Mouse (Mus musculus) retina, adult 2 months (tissue): ENCODE data around the gene Arhgap25.
"Not testable (repeated sequence)": the region's sequence is repeated elsewhere in the genome, so short reads cannot be mapped to it uniquely, and the experiment has no call there.

Experiments used
- DNase-seq: peaks from one replicate; pipeline ENCODE4 v3.0.0-alpha.2; 2012; ENCODE audit warnings: low read depth, low spot score

Arhgap25 gene

DNA sequence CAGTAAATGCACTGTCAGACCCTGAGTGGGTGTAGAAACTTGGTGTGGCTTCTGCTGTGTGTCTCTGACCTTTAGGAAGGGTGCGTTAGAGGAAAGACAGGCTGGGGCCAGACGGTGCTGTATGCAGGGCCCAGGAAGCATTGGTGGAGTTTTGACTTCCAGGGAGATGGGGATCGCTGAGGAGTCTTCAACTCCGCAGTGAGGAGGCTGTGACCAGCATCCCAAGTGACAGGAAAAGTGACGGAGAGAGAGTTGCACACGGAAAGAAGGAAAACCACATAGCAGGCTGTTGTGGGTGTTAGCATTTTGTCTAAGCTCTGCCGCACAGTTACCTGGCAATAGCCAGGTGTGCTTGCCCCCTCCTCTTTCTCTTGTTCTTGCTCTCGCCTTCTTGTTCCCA, 3.2 kb upstream of the Arhgap25 start:
- DNase-seq = no peak

DNA sequence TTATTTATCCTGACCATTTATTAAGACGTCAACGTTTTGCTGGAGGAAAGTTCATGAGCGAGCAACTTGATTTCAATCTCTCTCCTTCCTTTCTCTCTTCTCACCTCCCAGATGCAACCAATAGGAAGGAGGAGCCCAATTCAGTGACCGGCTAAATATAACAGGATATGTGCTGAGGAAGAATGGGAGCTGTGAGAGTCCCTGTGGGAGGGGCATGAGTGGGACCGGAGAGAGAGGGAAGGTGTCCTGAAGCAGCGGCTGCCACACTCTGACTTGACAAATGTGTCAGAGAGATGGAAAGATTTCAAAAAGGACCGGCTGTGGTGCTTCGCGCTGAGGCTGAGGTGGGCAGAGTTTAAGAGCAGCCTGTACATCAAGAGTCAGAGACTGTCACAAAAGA, 2.6 kb upstream of the Arhgap25 start:
- DNase-seq = no peak

DNA sequence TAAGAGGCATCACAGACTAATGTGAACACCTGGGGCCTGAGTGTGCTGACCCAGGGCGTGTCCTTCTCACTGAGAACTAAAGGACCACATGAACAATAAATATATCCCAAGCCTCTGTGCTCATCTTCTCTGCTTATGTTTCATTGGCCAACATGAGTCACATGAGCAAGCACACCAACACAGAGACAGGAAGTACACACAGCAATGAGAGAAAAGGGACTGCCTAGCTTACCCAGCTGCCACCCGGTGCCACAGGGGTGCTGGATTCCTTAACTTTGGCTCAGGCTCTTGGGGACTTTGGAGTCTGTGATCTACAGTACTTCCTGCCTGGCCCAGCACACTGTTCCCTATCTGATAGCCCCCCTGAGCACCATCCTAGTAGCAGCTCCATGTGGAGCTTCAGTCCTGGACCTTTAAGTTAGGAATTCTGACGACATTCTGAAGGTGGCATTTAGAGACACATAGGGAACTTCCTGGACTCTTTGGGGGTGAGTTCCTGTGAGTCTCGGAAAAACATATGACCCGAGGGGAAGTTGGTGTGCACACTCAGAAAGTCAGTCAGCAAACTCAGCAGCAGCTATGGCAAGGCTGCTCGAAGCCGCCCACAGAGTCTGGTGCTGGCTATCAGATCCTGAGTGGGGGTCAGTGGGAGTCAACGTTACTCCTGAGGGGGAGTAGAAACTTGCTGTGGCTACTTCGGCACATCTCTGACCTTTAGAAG, 2.0 kb upstream of the Arhgap25 start:
- DNase-seq = no peak

DNA sequence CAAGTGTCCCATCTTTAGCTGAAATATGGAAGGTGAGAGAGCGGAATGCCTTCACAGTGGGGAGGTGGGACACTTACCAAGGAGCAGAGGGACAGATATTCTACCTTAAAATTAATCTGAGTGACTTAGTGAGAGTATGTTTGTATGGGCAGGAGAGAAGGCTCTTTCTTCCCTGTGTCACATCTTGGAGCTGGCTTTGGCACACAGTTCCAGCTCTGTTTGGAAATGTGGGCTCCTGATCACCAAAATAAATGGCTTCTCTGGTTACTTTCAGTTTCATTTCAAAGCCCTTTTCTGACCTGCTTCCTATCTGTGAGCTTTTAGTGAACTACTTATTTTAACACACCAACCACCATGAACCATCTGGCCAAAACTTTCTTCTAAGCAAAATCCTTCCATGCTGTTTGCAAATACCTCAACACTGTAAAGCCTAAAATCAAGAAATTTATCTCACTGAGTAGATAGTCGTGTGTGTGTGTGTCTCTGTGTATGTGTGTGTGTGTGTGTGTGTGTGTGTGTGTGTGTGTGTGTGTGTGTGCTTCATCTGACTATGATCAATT, 1.5 kb downstream of the Arhgap25 start:
- DNase-seq = no peak

DNA sequence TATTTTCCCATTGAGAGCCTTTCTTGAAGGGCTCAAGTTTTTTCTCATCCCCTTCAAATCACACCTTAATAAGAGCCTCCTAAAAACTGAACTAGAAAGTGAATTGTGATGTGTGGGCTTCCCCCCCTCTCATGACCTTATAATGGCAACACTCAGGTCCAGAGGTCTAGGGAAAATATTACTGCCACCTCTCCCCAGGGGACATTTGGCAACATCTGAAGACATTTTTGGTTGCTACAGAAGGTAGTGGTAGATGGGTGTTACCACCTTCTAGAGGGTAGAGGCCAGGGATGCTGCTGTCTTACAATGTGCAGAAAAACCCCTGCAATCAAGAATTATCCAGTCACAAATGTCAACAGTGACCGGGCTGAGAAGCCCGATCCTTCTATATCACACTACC, 2.7 kb downstream of the Arhgap25 start:
- no peak for DNase-seq

DNA sequence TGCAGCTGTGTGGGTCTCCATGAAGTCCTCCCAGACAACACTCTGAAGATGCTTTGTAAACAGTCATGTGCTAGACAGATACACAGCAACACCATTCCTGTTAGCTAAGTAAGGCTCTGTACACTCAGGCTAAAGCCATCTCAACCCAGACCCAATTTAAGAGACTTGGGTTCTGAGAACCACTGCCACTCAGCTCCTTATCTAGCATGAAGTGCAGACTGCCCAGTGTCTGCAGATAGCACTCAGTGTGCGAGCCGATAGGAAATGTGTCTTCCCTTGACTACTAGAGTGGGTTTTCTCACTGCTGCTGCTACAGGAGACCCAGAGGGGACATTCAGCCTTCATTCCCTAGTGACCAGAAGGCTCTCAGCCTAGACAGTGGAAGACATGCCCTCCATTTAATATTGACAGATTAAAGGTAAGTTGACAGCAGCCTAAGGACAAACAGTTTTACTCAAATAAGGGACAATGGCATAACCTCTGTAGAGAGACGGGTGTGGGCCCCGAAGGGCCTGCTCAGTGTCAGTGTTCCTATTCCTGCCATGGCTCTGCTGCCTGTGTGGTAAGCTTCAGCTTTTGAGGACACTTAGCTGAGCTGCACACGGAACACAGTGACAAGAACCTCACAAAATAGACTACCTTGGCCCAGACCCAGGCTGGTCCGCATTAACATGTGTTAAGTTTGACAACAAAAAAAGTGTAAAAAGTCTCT, 5.1 kb downstream of the Arhgap25 start:
- DNase-seq = no peak

DNA sequence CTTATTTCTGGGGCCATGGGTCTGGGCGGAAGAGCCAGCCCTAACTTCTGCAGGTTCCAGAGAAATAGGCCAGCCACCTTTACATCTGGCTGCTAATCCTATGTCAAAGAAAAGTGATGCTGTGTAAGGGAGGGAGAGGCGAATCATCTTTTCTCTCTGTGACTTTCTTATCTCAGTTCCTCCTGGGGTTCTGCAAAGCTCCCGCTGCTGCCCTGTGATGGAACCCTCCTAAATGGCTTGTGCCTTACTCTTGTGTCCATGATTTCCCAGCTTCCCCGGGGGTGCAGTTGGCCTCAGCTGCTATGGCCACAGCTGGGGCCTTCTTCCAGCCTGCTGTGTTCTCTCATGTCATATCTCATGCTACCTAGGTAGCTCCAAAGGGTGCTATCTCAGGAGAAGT, 5.7 kb downstream of the Arhgap25 start:
- DNase-seq = no peak

DNA sequence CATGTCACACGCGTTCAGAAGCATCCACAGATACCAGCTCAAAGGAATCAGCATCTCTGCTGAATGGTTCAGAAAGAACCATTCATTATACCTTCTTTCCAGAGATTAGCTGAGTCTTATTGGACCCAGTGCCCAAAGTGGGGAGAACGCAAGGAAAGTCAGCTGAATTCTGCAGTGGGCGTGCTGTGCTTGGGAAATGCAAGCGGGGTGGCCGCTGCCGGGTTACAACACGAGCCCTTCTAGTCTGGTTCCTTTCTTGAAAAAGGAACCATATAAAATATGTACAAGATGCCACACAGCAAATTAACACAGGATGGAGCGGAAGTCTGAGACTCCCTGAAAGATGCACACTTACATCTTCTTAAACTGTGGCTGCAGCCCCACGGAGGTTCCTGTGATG, 7.9 kb downstream of the Arhgap25 start:
- DNase-seq = no peak

DNA sequence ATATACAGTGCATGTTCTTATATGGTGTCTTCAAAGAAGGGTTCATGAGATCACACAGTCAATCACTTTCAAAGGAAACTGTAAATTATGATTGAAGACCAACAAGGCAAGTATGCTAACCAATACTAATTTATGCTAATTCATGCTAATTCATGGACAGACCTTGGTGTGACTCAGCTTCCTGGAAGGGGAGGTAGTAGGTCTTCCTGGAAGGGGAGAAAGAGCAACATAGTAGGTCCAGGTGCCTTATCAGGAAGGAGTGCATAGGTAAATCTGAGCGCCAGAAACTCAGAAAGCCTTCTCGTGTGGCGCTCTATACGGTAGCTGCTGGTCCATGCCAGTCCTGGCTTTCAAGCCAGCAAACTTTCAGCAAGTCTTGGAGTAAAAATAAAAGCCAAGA, 8.8 kb downstream of the Arhgap25 start:
- DNase-seq = no peak

DNA sequence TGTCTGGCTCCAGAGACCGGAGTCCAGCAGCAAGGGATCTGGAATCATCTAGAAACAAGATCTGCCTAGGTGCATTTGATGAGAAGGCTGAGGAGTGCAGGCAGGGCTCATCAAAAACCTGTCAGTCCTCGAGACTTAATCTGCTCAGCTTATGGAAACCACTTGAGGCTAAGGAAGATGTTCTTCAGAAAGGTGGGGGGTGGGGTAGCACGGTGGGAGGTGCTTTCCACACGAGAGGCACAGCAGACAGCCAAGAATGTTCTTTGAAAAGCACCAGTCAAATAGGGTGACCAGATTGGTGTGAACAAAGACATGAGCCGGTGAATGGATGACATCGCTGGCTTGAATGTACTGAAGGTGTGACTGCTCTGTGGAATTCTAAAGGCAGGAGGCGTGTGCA, 9.3 kb downstream of the Arhgap25 start:
- no peak for DNase-seq

DNA sequence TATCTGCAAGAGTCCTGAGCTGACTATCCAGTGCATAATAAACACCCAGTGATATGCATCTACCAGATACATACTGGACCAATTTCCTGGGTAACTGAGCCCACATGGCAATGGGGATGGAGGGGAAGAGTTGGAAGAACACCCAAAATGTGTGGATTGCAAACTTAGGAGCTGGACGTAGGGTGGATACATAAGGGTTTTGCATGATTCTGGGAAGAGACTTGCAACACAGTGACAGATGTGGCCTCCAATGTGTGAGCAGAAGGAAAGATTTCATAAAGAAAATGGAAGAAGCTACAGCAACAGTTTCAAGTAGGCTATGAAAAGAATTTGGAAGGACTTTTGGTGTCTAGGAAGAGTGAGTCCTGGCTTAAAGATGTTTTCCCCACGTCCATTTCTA, 10.0 kb downstream of the Arhgap25 start:
- no peak for DNase-seq

DNA sequence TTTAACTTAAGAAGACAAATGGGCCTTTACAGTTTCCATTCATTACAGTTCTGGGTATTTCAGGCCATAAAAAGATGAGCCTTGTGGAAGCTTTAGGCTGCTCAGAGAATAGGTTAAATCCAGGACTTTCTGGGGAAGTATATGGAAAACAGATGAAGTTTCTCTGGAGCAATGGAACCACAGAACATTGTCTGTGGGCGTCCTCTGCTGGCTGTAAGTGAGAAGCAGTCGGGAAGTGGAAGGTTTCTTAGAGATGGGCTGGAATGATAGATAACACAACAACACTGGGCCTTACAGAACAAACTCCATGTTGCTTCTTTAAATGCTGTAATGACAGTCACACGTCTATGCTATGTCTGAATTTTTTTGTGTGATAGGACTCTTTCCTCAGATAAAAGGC, 10.8 kb downstream of the Arhgap25 start:
- no peak for DNase-seq

DNA sequence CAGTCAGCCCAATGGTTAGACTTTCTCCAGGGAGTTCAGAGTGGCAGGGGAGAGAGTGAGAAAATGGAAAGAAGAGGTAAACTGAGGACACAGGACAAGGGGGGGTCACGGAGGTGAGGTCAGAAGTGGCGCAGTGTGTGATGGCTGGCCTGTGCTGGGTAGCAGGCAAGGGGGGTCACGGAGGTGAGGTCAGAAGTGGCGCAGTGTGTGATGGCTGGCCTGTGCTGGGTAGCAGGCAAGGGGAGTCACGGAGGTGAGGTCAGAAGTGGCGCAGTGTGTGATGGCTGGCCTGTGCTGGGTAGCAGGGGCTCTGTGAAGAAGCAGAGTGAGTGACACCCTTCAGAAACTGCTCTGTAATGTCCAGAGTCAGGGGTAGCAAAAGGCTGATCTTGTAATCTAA, 11.4 kb downstream of the Arhgap25 start:
- not testable (repeated sequence) for DNase-seq

DNA sequence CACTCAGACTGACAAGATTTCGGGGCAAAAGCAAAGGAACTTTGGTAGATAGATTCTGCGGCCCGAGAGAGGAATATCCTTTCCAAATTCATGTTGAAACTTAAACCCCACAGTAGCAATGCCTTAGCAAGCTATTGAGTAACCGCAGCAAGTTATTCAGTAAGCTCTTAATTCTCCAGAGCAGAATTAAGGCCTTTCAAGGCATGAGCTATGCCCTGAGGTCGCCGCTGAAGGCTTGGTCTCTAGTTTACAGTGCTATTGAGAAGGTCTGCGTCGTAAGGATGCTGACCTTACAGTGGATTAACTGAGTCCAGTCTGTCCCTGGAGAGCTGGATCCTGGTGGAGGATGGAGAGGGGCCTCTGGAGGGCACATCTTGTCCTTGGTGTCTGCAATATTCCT, 12.5 kb downstream of the Arhgap25 start:
- DNase-seq = no peak

DNA sequence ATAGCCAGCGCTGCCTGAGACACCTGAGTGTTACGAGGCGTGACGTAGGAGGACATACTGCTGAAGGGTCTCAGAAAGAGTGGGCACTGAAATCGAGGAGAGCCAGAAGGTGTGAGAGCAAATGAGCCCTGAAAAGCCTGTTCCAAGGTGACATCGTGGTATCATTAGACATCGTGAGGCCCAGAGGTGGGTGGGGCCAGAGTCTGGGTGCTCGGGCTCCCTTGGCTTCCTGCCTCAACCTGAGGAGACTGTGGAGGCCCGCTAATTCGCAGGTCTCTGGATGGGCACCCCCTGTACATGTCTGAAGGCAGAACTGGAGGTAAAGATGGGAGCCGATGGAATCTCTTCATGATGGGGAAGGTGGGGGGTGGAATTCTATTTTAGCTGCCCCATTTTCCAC, 13.2 kb downstream of the Arhgap25 start:
- no peak for DNase-seq

DNA sequence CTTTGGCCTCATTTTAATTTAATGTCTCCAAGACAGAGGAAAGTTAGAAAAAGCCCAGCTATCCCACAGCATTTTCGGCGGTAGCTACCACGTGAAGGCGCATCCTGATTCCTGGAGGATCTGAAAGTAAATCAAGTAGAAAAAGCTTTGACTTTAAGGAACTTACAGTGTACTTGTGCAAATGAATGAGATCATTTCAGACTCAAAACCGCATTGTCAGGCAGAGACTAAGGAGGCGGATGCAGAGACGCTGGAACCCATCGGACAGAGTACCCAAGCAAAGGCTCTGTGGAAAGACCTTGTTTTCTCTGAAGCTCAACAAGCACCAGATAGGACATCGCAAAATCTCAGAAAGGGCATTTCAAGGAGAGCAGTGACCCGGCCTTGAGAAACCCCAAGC, 14.4 kb downstream of the Arhgap25 start:
- DNase-seq = no peak

DNA sequence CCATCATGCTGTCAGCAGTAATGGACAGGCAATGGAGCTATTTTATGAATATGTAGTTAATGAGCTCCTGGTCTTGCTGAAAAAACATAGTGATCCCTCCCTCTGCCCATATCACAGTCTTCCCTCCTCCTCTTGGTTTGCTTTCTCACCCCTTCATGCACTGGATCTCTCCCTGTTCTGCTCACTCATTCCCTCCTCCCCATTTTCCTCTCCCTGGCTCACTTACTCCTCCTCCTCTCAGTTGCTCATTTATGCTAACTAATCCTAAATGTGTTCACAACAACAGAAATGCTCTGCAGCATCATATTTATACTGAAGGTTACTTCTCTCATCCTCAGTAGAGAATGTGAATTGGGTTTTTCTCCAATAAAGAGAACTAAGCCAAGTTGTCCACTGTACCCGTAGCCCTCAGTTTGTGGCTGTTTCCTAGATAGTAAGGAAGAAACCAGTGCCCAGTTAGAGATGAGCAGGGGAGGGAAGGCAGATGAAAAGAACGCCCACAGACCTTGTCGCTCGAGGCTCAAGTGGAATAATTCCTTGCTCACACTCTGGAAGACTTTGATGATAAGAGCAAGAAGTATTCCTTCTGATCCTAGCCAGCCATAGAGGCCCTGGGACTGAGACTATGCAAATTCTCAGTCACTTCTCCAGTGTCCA, 15.2 kb downstream of the Arhgap25 start:
- no peak for DNase-seq

DNA sequence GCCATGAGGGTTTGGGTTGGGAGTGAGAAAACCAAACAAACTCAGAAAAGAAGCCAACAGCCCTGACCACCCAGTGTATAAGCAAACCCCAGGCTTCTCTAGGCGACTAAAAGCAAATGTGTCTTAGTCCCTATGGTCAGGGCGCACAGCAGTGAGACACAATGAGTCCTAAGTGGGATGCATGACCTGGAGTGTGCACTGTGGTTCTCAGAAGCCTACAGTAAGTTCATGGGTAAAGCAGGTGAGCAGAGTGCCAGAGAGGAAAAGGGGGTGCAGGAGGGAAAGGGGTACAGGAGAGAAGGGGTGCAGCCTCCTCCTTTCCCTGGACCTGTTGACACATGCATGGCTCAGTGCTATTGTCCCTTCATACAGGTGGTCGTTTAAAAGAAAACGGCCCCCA, 18.7 kb downstream of the Arhgap25 start:
- no peak for DNase-seq

DNA sequence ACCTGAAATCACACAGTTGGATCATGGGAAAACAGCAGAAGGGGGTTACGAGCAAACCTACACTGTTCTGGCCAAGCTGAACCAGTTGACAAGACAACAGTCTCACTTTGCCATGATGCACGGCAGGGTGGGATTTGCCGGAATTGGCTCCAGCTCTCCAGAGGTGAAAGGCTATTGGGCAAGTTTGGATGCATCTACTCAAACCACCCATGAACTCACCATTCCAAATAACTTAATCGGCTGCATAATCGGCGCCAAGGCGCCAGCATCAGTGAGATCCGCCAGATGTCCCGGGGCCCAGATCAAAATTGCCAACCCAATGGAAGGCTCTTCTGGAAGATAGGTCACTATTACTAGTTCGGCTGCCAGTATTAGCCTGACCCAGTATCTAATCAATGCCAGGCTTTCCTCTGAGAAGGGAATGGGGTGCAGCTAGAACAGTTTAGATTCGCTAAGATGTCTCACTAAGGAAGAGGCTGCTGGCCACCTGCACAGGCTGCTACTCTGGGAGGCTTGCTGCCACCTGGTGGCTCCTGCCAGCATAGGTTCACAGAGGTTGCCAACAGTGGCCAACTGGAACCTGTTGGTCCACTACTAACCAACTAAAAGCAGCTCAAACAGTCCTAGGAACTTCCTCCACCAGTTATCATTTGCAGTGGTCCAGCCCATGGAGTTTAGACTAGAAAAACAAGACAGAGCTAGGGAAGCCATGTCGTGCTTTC, 19.9 kb downstream of the Arhgap25 start:
- no peak for DNase-seq

DNA sequence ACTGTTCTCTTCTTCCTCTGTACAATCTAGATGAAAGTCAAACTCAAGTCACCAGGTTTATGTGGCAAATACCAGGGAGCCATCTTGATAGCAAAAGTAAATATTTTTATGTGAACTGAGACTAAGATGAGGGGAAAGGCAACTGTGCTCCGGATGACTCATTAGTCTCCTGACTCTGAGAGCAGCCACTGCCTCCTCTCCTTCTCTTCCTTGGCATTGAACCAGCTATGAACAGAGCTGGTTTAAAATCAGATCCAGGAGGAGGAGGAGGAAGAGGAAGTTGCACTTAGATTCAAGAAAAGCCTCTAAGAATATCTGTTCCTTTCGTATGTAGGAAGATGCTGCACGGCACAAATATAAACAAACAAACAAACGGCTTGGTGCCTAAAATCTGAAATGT, 22.1 kb downstream of the Arhgap25 start:
- DNase-seq = no peak

DNA sequence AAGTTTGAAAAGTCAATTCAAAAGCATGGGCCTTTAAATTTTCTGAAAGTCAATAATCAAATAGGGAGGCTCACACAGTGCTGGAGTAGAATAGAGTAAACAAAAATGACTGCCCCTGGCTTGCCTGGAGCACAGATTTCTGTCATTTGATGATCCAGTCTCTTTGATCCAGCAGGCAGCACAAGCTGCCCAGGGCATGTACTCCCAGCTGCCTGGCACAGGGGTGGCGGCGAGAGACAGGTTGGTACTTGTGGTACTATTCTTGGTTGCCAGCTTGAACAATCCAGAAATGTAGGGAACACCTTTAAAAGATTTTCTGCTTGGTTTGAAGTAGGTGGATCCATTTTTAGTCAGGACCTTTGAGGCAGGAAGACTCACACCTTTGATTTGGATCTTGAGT, 23.3 kb downstream of the Arhgap25 start:
- no peak for DNase-seq

DNA sequence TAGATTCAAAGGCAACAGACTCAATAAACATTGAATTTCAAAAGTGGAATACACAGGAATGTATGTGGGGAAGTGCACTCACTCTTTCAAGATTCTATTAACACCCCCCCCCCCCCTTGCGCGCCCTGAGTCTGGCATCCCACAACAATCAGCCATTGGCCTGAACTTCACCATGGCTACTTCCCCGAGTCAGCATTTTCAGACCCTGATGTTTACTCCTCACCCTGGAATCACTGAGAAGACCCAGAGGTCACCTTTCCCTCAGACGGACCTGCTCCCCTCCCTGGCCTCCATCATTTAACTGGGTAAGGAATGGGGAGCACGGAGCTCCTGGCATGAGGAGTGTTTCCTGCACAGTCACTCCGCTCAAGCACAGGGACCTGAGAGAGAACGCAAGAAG, 28.2 kb downstream of the Arhgap25 start:
- no peak for DNase-seq
